Mouse (Mus musculus): Measurements from ENCODE around the gene Tmem94. TPM values are rescaled to one million over a fixed set of nuclear protein-coding genes. Genes with fewer than 3 reads are reported as not detected.

The Tmem94 gene
- polyA plus RNA-seq, 1 experiment from 2014 or later = 17.0 TPM

DNA sequence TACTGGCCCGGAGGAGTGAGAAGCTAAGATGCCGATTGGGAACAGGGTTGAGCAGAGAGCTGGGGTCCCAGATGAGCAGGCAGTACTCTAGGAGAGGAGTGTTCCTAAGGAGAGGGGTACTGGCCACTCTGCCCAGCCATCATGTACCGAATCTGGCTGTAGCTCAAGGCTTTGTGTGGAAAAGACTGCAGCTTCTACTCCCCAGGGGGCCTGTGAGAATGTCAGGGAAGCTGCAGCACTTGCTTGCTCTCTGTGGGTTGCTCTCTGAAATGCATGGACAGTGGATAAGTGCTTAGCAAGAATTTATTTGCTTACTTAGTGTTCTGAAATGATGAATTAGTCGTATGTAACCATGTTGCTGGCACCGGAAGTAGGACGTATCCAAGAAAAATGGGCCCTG lies 21.2 kb downstream of the Tmem94 start:
- no peak overlapping the region for H3K9ac ChIP-seq (replicated peaks; ENCODE audit: low read depth)
- H3K36me3 ChIP-seq (ENCODE audit: insufficient read depth, low read length) = peaks cover 15% of the 10 kb centered on the region; the same call in 1 of the 2 replicates
- no peaks in the 10 kb centered on the region for H3K9me3 ChIP-seq (ENCODE audit: low read length)
- no peak for DNase-seq (ENCODE audit: low spot score)
- H3K27me3 ChIP-seq (replicated peaks; ENCODE audit: insufficient read depth, low read length) = no peaks in the 10 kb centered on the region
- no peak overlapping the region for H3K27ac ChIP-seq (ENCODE audit: low read length)
- no peak overlapping the region for H3K4me2 ChIP-seq (replicated peaks; ENCODE audit: low read depth, low read length)
- no peaks in the 10 kb centered on the region for H3K4me1 ChIP-seq (ENCODE audit: insufficient read depth, low read depth, low read length)
- TF ChIP-seq CTCF (IDR thresholded peaks at IDR 0.05) = peak; percentile 21
- no peak for TF ChIP-seq EP300 (IDR thresholded peaks at IDR 0.05)
- no peak overlapping the region for H3K4me3 ChIP-seq (ENCODE audit: low read depth, low read length)
- ATAC-seq = no peak; the same call in 1 of the 2 replicates
- WGBS = 70% methylated on average over 6 of the region's 6 CpGs

DNA sequence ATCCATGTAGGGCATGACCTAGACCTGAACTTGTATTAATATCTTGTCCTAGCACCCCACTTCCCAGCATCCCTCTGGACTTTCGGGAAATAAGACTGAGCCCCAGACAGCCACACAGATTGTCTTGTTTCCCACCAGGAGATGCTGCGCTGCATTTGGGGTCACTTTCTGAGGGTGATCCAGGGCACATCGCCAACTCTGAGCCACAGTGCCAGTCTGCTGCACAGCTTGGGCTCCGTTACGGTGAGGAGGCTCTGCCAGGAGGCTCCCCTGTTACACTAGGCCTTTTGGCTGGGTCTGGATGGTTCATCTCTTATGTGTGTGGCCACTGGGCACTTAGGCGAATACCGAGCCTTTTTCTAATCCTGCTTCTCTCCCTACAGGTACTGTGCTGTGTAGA lies 24.6 kb downstream of the Tmem94 start:
- DNase-seq (ENCODE audit: low spot score) (no peak), ATAC-seq (no peak)
- Histone ChIP-seq H3K9me3 (ENCODE audit: low read length) (no peaks in the 10 kb centered on the region), H3K36me3 (ENCODE audit: insufficient read depth, low read length) (peaks cover 40% of the 10 kb centered on the region; the same call in 1 of the 2 replicates), H3K4me1 (ENCODE audit: insufficient read depth, low read depth, low read length) (no peaks in the 10 kb centered on the region), H3K9ac (replicated peaks; ENCODE audit: low read depth) (no peak overlapping the region), H3K4me2 (replicated peaks; ENCODE audit: low read depth, low read length) (no peak overlapping the region), H3K27ac (ENCODE audit: low read length) (no peak overlapping the region), H3K27me3 (replicated peaks; ENCODE audit: insufficient read depth, low read length) (no peaks in the 10 kb centered on the region), H3K4me3 (ENCODE audit: low read depth, low read length) (no peak overlapping the region)
- TF ChIP-seq EP300 (IDR thresholded peaks at IDR 0.05) (no peak), CTCF (IDR thresholded peaks at IDR 0.05) (no peak)
- WGBS = 95% methylated on average over 7 of the region's 7 CpGs

GRCm38 (mm10) chr11:115791919-115792318 lies 26.7 kb downstream of the Tmem94 start:
- H3K4me2 ChIP-seq (replicated peaks; ENCODE audit: low read depth, low read length) = no peak overlapping the region
- no peaks in the 10 kb centered on the region for H3K27me3 ChIP-seq (replicated peaks; ENCODE audit: insufficient read depth, low read length)
- peaks cover 53% of the 10 kb centered on the region; the same call in 1 of the 2 replicates for H3K36me3 ChIP-seq (ENCODE audit: insufficient read depth, low read length)
- 89% methylated on average over 16 of the region's 16 CpGs for WGBS
- ATAC-seq = no peak
- H3K9ac ChIP-seq (replicated peaks; ENCODE audit: low read depth) = no peak overlapping the region
- no peaks in the 10 kb centered on the region for H3K4me1 ChIP-seq (ENCODE audit: insufficient read depth, low read depth, low read length)
- no peak overlapping the region for H3K4me3 ChIP-seq (ENCODE audit: low read depth, low read length)
- H3K9me3 ChIP-seq (ENCODE audit: low read length) = no peaks in the 10 kb centered on the region
- no peak for TF ChIP-seq CTCF (IDR thresholded peaks at IDR 0.05)
- no peak for TF ChIP-seq EP300 (IDR thresholded peaks at IDR 0.05)
- H3K27ac ChIP-seq (ENCODE audit: low read length) = no peak overlapping the region
- DNase-seq (ENCODE audit: low spot score) = no peak

DNA sequence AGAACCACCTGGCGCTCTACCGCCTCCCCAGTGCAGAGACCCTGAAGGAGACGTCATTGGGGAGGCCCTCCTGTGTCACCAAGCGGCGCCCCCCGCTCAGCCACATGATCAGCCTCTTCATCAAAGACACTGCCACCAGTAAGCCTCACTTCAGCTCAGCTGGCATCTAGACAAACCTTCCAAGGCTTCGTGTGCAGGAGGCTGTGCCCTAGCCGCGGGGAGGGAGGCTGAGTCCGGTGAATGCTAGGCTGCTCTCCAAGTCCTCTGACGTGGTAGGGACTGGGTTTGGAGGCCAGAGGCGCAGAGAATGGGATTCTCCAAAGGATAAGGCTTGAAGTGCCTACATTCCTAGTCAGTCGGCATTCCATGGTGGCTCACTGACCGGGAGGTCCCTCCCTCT lies 27.1 kb downstream of the Tmem94 start:
- ATAC-seq = no peak
- 83% methylated on average over 14 of the region's 14 CpGs for WGBS

GRCm38 (mm10) chr11:115796898-115797297 lies 31.7 kb downstream of the Tmem94 start:
- H3K27ac ChIP-seq (ENCODE audit: low read length) = no peak overlapping the region
- ATAC-seq (peak; percentile 13; the same call in 1 of the 2 replicates), DNase-seq (ENCODE audit: low spot score) (no peak)
- no peak overlapping the region for H3K4me2 ChIP-seq (replicated peaks; ENCODE audit: low read depth, low read length)
- H3K9me3 ChIP-seq (ENCODE audit: low read length) = no peaks in the 10 kb centered on the region
- no peaks in the 10 kb centered on the region for H3K27me3 ChIP-seq (replicated peaks; ENCODE audit: insufficient read depth, low read length)
- H3K36me3 ChIP-seq (ENCODE audit: insufficient read depth, low read length) = peaks cover 52% of the 10 kb centered on the region
- no peaks in the 10 kb centered on the region for H3K4me1 ChIP-seq (ENCODE audit: insufficient read depth, low read depth, low read length)
- 68% methylated on average over 15 of the region's 15 CpGs for WGBS
- TF ChIP-seq CTCF (IDR thresholded peaks at IDR 0.05) = no peak
- no peak for TF ChIP-seq EP300 (IDR thresholded peaks at IDR 0.05)
- H3K9ac ChIP-seq (replicated peaks; ENCODE audit: low read depth) = no peak overlapping the region
- H3K4me3 ChIP-seq (ENCODE audit: low read depth, low read length) = no peak overlapping the region

More for the DNA sequence above, 27.1 kb downstream of the Tmem94 start:
- H3K27me3 ChIP-seq (replicated peaks; ENCODE audit: insufficient read depth, low read length) = no peaks in the 10 kb centered on the region
- no peak for DNase-seq (ENCODE audit: low spot score)
- H3K27ac ChIP-seq (ENCODE audit: low read length) = no peak overlapping the region
- no peaks in the 10 kb centered on the region for H3K9me3 ChIP-seq (ENCODE audit: low read length)
- no peak overlapping the region for H3K4me2 ChIP-seq (replicated peaks; ENCODE audit: low read depth, low read length)
- TF ChIP-seq EP300 (IDR thresholded peaks at IDR 0.05) (no peak), CTCF (IDR thresholded peaks at IDR 0.05) (no peak)
- no peak overlapping the region for H3K4me3 ChIP-seq (ENCODE audit: low read depth, low read length)
- H3K4me1 ChIP-seq (ENCODE audit: insufficient read depth, low read depth, low read length) = no peaks in the 10 kb centered on the region
- peaks cover 54% of the 10 kb centered on the region for H3K36me3 ChIP-seq (ENCODE audit: insufficient read depth, low read length)
- H3K9ac ChIP-seq (replicated peaks; ENCODE audit: low read depth) = no peak overlapping the region

GRCm38 (mm10) chr11:115797665-115798064 lies 32.4 kb downstream of the Tmem94 start:
- 0 out of 2 replicates have a peak overlapping the region, but pooled peaks have one; percentile 14 for H3K27ac ChIP-seq (ENCODE audit: low read length)
- TF ChIP-seq CTCF (IDR thresholded peaks at IDR 0.05) (no peak), EP300 (IDR thresholded peaks at IDR 0.05) (no peak)
- no peaks in the 10 kb centered on the region for H3K9me3 ChIP-seq (ENCODE audit: low read length)
- ATAC-seq = no peak
- no peak for DNase-seq (ENCODE audit: low spot score)
- no peak overlapping the region for H3K9ac ChIP-seq (replicated peaks; ENCODE audit: low read depth)
- no peaks in the 10 kb centered on the region for H3K4me1 ChIP-seq (ENCODE audit: insufficient read depth, low read depth, low read length)
- peaks cover 51% of the 10 kb centered on the region for H3K36me3 ChIP-seq (ENCODE audit: insufficient read depth, low read length)
- H3K27me3 ChIP-seq (replicated peaks; ENCODE audit: insufficient read depth, low read length) = no peaks in the 10 kb centered on the region
- no peak overlapping the region for H3K4me3 ChIP-seq (ENCODE audit: low read depth, low read length)
- H3K4me2 ChIP-seq (replicated peaks; ENCODE audit: low read depth, low read length) = no peak overlapping the region
- WGBS = 73% methylated on average over 9 of the region's 9 CpGs

- H3K27me3 ChIP-seq (replicated peaks; ENCODE audit: insufficient read depth, low read length) = no peaks in the 10 kb centered on the region
- WGBS = 88% methylated on average over 16 of the region's 18 CpGs
- H3K4me1 ChIP-seq (ENCODE audit: insufficient read depth, low read depth, low read length) = no peaks in the 10 kb centered on the region
- no peaks in the 10 kb centered on the region for H3K9me3 ChIP-seq (ENCODE audit: low read length)
- DNase-seq (ENCODE audit: low spot score) (no peak), ATAC-seq (no peak)
- peaks cover 42% of the 10 kb centered on the region for H3K36me3 ChIP-seq (ENCODE audit: insufficient read depth, low read length)
- H3K4me3 ChIP-seq (ENCODE audit: low read depth, low read length) = no peak overlapping the region
- no peak overlapping the region for H3K27ac ChIP-seq (ENCODE audit: low read length)
- no peak overlapping the region for H3K9ac ChIP-seq (replicated peaks; ENCODE audit: low read depth)
- TF ChIP-seq CTCF (IDR thresholded peaks at IDR 0.05) (no peak), EP300 (IDR thresholded peaks at IDR 0.05) (no peak)
- no peak overlapping the region for H3K4me2 ChIP-seq (replicated peaks; ENCODE audit: low read depth, low read length)
These were observed 35.7 kb downstream of the Tmem94 start for GRCm38 (mm10) chr11:115800981-115801380.

Measured in lung, postnatal 0 days (tissue).